Mouse (Mus musculus) embryonic facial prominence, embryonic 14.5 days (tissue): Measurements from ENCODE around the gene Foxs1. TPM values are rescaled to one million over a fixed set of nuclear protein-coding genes. Genes with fewer than 3 reads are reported as not detected.
A peak's percentile ranks its signal among the peaks of the same experiment; 100 is the strongest.

Experiments used
- ATAC-seq: fragments of 200-750 bp; cut with Nextera tagmentation; 2 replicates; pipeline ENCODE4 v1.8.0; 2017; ENCODE audit warnings: low read depth, moderate number of reproducible peaks, moderate TSS enrichment
- DNase-seq: peaks from one replicate; pipeline ENCODE4 v3.0.0-alpha.2; 2015; ENCODE audit warnings: low spot score
- H3K27ac ChIP-seq: fragments of 300-500 bp; sonication (generic); replicated peaks from 2 replicates; pipeline ENCODE4 v1.5.1; 2014; ENCODE audit warnings: low read depth, mild to moderate bottlenecking, low read length, moderate library complexity
- H3K27me3 ChIP-seq: fragments of 300-500 bp; sonication (generic); replicated peaks from 2 replicates; pipeline ENCODE4 v1.6.1; 2014; ENCODE audit warnings: low read length; ENCODE audit not compliant: control insufficient read depth, insufficient read depth
- H3K36me3 ChIP-seq: fragments of 300-500 bp; sonication (generic); 2 replicates; pipeline ENCODE4 v1.6.1; 2014; ENCODE audit warnings: low read length, mixed read lengths; ENCODE audit not compliant: control insufficient read depth, insufficient read depth
- H3K4me1 ChIP-seq: fragments of 300-500 bp; sonication (generic); 2 replicates; pipeline ENCODE4 v1.6.1; 2014; ENCODE audit warnings: antibody characterized with exemption, low read length; ENCODE audit not compliant: control insufficient read depth, insufficient read depth
- H3K4me2 ChIP-seq: fragments of 300-500 bp; sonication (generic); 2 replicates; pipeline ENCODE4 v1.6.1; 2014; ENCODE audit warnings: low read depth, mild to moderate bottlenecking, low read length, moderate library complexity, mixed read lengths
- H3K4me3 ChIP-seq: fragments of 300-500 bp; sonication (generic); 2 replicates; pipeline ENCODE4 v1.5.1; 2014; ENCODE audit warnings: low read depth, mild to moderate bottlenecking, low read length
- H3K9ac ChIP-seq: fragments of 300-500 bp; sonication (generic); 2 replicates; pipeline ENCODE4 v1.6.1; 2014; ENCODE audit warnings: low read depth, mild to moderate bottlenecking, low read length, moderate library complexity, mixed read lengths
- H3K9me3 ChIP-seq: fragments of 300-500 bp; sonication (generic); 2 replicates; pipeline ENCODE4 v1.6.1; 2016; ENCODE audit warnings: low read length; ENCODE audit not compliant: control insufficient read depth
- WGBS: fragments of 180-500 bp; shearing (Covaris S2); extraction: QIAGEN DNeasy Blood & Tissue Kit; methylation state at CpG from one replicate; pipeline ENCODE4 v1.1.7; 2014; 5-methylcytosine and 5-hydroxymethylcytosine counted together
- polyA plus RNA-seq: library from polyadenylated mRNA; unstranded; fragments of >200 nt; fragmentation: Nextera tagmentation; extraction: Ambion mirVana; gene quantifications from 2 replicates; pipeline ENCODE4 v1.2.1, GENCODE M21; 2014

Foxs1 gene
- polyA plus RNA-seq, 1 experiment from 2014 or later, result 4.3 TPM

GRCm38 (mm10) chr2:152905036-152905829 is 27.8 kb downstream of the Foxs1 start:
- DNase-seq, result peak; percentile 76
- no peaks in the 10 kb centered on the region for H3K36me3 ChIP-seq
- no peaks in the 10 kb centered on the region for H3K27me3 ChIP-seq
- no peak overlapping the region for H3K4me3 ChIP-seq
- H3K9ac ChIP-seq, result no peak overlapping the region
- peak; percentile 64 for ATAC-seq
- H3K4me2 ChIP-seq, result no peak overlapping the region
- H3K9me3 ChIP-seq, result no peaks in the 10 kb centered on the region
- WGBS, result 23% methylated on average over 9 of the region's 11 CpGs
- no peak overlapping the region for H3K27ac ChIP-seq
- H3K4me1 ChIP-seq, result peaks cover 14% of the 10 kb centered on the region; the same call in 1 of the 2 replicates

GRCm38 (mm10) chr2:152904127-152904643 is 28.8 kb downstream of the Foxs1 start:
- no peak overlapping the region for H3K4me2 ChIP-seq
- no peak for ATAC-seq

GRCm38 (mm10) chr2:152903586-152903985 is 29.4 kb downstream of the Foxs1 start:
- Histone ChIP-seq H3K9ac (no peak overlapping the region), H3K4me2 (no peak overlapping the region), H3K27me3 (no peaks in the 10 kb centered on the region), H3K27ac (no peak overlapping the region), H3K36me3 (no peaks in the 10 kb centered on the region), H3K4me1 (peaks cover 14% of the 10 kb centered on the region; the same call in 1 of the 2 replicates), H3K9me3 (no peaks in the 10 kb centered on the region), H3K4me3 (no peak overlapping the region)
- WGBS, result 81% methylated on average over 4 of the region's 4 CpGs
- no peak for DNase-seq
- no peak for ATAC-seq

More at GRCm38 (mm10) chr2:152904127-152904643, 28.8 kb downstream of the Foxs1 start:
- H3K4me1 ChIP-seq, result peaks cover 14% of the 10 kb centered on the region; the same call in 1 of the 2 replicates
- H3K27ac ChIP-seq, result no peak overlapping the region
- no peaks in the 10 kb centered on the region for H3K27me3 ChIP-seq
- no peak for DNase-seq
- no peak overlapping the region for H3K9ac ChIP-seq
- H3K4me3 ChIP-seq, result no peak overlapping the region
- H3K9me3 ChIP-seq, result no peaks in the 10 kb centered on the region
- H3K36me3 ChIP-seq, result no peaks in the 10 kb centered on the region
- 73% methylated on average over 5 of the region's 5 CpGs for WGBS

- ATAC-seq (no peak), DNase-seq (no peak)
- Histone ChIP-seq H3K4me3 (no peak overlapping the region), H3K9ac (no peak overlapping the region), H3K4me1 (peaks cover 14% of the 10 kb centered on the region; the same call in 1 of the 2 replicates), H3K4me2 (no peak overlapping the region), H3K27me3 (no peaks in the 10 kb centered on the region), H3K27ac (no peak overlapping the region), H3K36me3 (no peaks in the 10 kb centered on the region), H3K9me3 (no peaks in the 10 kb centered on the region)
- WGBS, result 18% methylated on average over 3 of the region's 3 CpGs
These were observed 30.4 kb downstream of the Foxs1 start for GRCm38 (mm10) chr2:152902658-152903057.

GRCm38 (mm10) chr2:152901296-152901695 is 31.7 kb downstream of the Foxs1 start:
- H3K4me1 ChIP-seq, result peaks cover 9% of the 10 kb centered on the region; the same call in 1 of the 2 replicates
- H3K4me3 ChIP-seq, result no peak overlapping the region
- DNase-seq (no peak), ATAC-seq (no peak)
- no peak overlapping the region for H3K4me2 ChIP-seq
- no peak overlapping the region for H3K27ac ChIP-seq
- no peak overlapping the region for H3K9ac ChIP-seq
- no peaks in the 10 kb centered on the region for H3K36me3 ChIP-seq
- H3K9me3 ChIP-seq, result no peaks in the 10 kb centered on the region
- 91% methylated on average over 14 of the region's 15 CpGs for WGBS
- no peaks in the 10 kb centered on the region for H3K27me3 ChIP-seq

GRCm38 (mm10) chr2:152899011-152899410 is 34.0 kb downstream of the Foxs1 start:
- no peaks in the 10 kb centered on the region for H3K27me3 ChIP-seq
- ATAC-seq (no peak), DNase-seq (no peak)
- H3K9ac ChIP-seq, result no peak overlapping the region
- WGBS, result 57% methylated on average over 6 of the region's 6 CpGs
- no peak overlapping the region for H3K4me2 ChIP-seq
- no peak overlapping the region for H3K27ac ChIP-seq
- H3K4me3 ChIP-seq, result no peak overlapping the region
- 0 out of 2 replicates have a peak, but pooled peaks cover 4% of the 10 kb centered on the region for H3K4me1 ChIP-seq
- peaks cover 19% of the 10 kb centered on the region for H3K36me3 ChIP-seq
- no peaks in the 10 kb centered on the region for H3K9me3 ChIP-seq

GRCm38 (mm10) chr2:152896926-152897325 is 36.1 kb downstream of the Foxs1 start:
- Histone ChIP-seq H3K9me3 (no peaks in the 10 kb centered on the region), H3K4me1 (0 out of 2 replicates have a peak, but pooled peaks cover under 1% of the 10 kb centered on the region), H3K36me3 (peaks cover 39% of the 10 kb centered on the region), H3K27me3 (no peaks in the 10 kb centered on the region), H3K4me2 (no peak overlapping the region), H3K4me3 (no peak overlapping the region), H3K9ac (no peak overlapping the region), H3K27ac (no peak overlapping the region)
- DNase-seq (no peak), ATAC-seq (no peak)
- WGBS, result 76% methylated on average over 3 of the region's 3 CpGs

GRCm38 (mm10) chr2:152895834-152896233 is 37.2 kb downstream of the Foxs1 start:
- peaks cover 50% of the 10 kb centered on the region for H3K36me3 ChIP-seq
- no peaks in the 10 kb centered on the region for H3K9me3 ChIP-seq
- WGBS, result 89% methylated on average over 9 of the region's 9 CpGs
- no peak overlapping the region for H3K9ac ChIP-seq
- H3K27ac ChIP-seq, result no peak overlapping the region
- ATAC-seq (no peak), DNase-seq (no peak)
- no peak overlapping the region for H3K4me2 ChIP-seq
- H3K4me3 ChIP-seq, result no peak overlapping the region
- H3K4me1 ChIP-seq, result no peaks in the 10 kb centered on the region
- H3K27me3 ChIP-seq, result no peaks in the 10 kb centered on the region
